Mouse (Mus musculus): ENCODE data around the gene Ncstn.

DNA sequence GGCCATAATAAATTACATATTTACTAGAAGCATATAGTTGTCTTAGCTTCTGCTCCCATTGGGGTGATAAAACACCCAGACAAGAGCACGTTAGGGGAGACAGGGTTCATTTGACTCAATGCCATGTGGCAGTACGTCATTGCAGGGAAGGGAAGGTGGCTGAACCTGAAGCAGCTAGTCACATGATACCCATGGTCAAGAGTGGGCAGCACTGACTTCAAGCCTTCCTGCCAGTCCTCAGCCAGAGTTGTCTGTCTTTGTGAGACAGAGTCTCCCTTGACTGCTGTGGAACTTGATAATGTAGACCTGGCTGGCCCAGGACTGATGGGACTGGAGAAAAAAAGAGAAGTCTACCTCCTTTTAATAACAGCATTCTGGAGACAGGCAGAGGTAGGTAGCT, 40.1 kb upstream of the Ncstn start:
- no peak for TF ChIP-seq CTCF (conservative IDR thresholded peaks at IDR 0.05; ENCODE audit: low read length)
- TF ChIP-seq NANOG (IDR thresholded peaks at IDR 0.05; ENCODE audit: borderline replicate concordance, low read length) = no peak
